Mouse (Mus musculus) MEL (cell line): ENCODE results near the gene Prex1. TPM values are rescaled to one million over a fixed set of nuclear protein-coding genes. Genes with fewer than 3 reads are reported as not detected.

Experiments
- DNase-seq: peaks from one replicate; pipeline ENCODE4 v3.0.0; 2011; ENCODE audit warnings: low read depth, low spot score
- H3K27ac ChIP-seq: 2 replicates; pipeline ENCODE4 v1.5.1; 2012; ENCODE audit warnings: low read depth, mild to moderate bottlenecking, control low read depth, low read length, moderate library complexity; ENCODE audit not compliant: control insufficient read depth
- H3K27me3 ChIP-seq, 2 experiments: fragments of 150-350 bp in 1 of 2; sonication (generic) in 1 of 2; 2 replicates each; pipeline ENCODE4 v1.6.1; 2012; ENCODE audit warnings: low read length in 2 of 2, mild to moderate bottlenecking in 2 of 2, improper control_type of control experiment in 1 of 2, moderate library complexity in 1 of 2; ENCODE audit not compliant: insufficient read depth in 2 of 2, control insufficient read depth in 1 of 2
- H3K36me3 ChIP-seq, 2 experiments: 2 replicates each; pipeline ENCODE4 v1.6.1; 2012 to 2014; ENCODE audit warnings: low read length in 2 of 2, improper control_type of control experiment in 1 of 2, inconsistent platforms in 1 of 2, mild to moderate bottlenecking in 1 of 2; ENCODE audit not compliant: insufficient read depth in 2 of 2, control insufficient read depth in 1 of 2
- H3K4me1 ChIP-seq, 2 experiments: fragments of 150-350 bp in 1 of 2; sonication (generic) in 1 of 2; 2 replicates each; pipeline ENCODE4 v1.6.1; 2012; ENCODE audit warnings: low read length in 2 of 2, improper control_type of control experiment in 1 of 2, mild to moderate bottlenecking in 1 of 2; ENCODE audit not compliant: insufficient read depth in 2 of 2, control insufficient read depth in 1 of 2
- H3K4me3 ChIP-seq, 2 experiments: fragments of 150-350 bp in 1 of 2; sonication (generic) in 1 of 2; 2 replicates each; pipeline ENCODE4 v1.5.1; 2012; ENCODE audit warnings: low read depth in 2 of 2, low read length in 2 of 2, mild to moderate bottlenecking in 2 of 2, moderate library complexity in 2 of 2, control low read depth in 1 of 2, improper control_type of control experiment in 1 of 2; ENCODE audit not compliant: control insufficient read depth in 1 of 2, insufficient read depth in 1 of 2
- H3K79me2 ChIP-seq: 2 replicates; pipeline ENCODE4 v1.6.1; 2012; ENCODE audit warnings: mild to moderate bottlenecking, low read length, moderate library complexity; ENCODE audit not compliant: control insufficient read depth, poor library complexity, insufficient read depth
- H3K9ac ChIP-seq: 2 replicates; pipeline ENCODE4 v1.6.1; 2012; ENCODE audit warnings: low read depth, mild to moderate bottlenecking, control low read depth, low read length, moderate library complexity; ENCODE audit not compliant: control insufficient read depth, poor library complexity, severe bottlenecking
- H3K9me3 ChIP-seq: fragments of 150-350 bp; sonication (generic); replicated peaks from 2 replicates; pipeline ENCODE4 v1.6.1; 2012; ENCODE audit warnings: mild to moderate bottlenecking, low read length, improper control_type of control experiment, moderate library complexity; ENCODE audit not compliant: insufficient read depth
- ELF1 ChIP-seq: IDR thresholded peaks from 2 replicates; pipeline ENCODE4 v1.6.1; 2014; ENCODE audit warnings: low read depth, mild to moderate bottlenecking, inconsistent platforms, low read length, improper control_type of control experiment, moderate library complexity
- EP300 ChIP-seq, 2 experiments: IDR thresholded peaks; 2 replicates each; pipeline ENCODE4 v1.6.1; 2011; ENCODE audit warnings: improper control_type of control experiment in 2 of 2, low read length in 2 of 2, low read depth in 1 of 2, mild to moderate bottlenecking in 1 of 2
- ETS1 ChIP-seq: IDR thresholded peaks from 2 replicates; pipeline ENCODE4 v1.6.1; 2012; ENCODE audit warnings: low read depth, mild to moderate bottlenecking, inconsistent platforms, low read length, improper control_type of control experiment, moderate library complexity
- GATA1 ChIP-seq: IDR thresholded peaks from 2 replicates; pipeline ENCODE4 v1.6.1; 2011; ENCODE audit warnings: low read depth, low read length, improper control_type of control experiment
- JUND ChIP-seq: IDR thresholded peaks from 2 replicates; pipeline ENCODE4 v1.6.1; 2011; ENCODE audit warnings: low read depth, mild to moderate bottlenecking, improper control_type of control experiment, low read length
- KAT2A ChIP-seq: conservative IDR thresholded peaks from 2 replicates; pipeline ENCODE4 v1.6.1; 2012; ENCODE audit warnings: low read depth, low read length, improper control_type of control experiment, inconsistent platforms
- MXI1 ChIP-seq: IDR thresholded peaks from 2 replicates; pipeline ENCODE4 v1.6.1; 2011; ENCODE audit warnings: mild to moderate bottlenecking, low read depth, low read length, improper control_type of control experiment
- MYC ChIP-seq: IDR thresholded peaks from 2 replicates; pipeline ENCODE4 v1.6.1; 2011; ENCODE audit warnings: low read depth, mild to moderate bottlenecking, low read length, improper control_type of control experiment, moderate library complexity
- POLR2AphosphoS2 ChIP-seq: IDR thresholded peaks from 2 replicates; pipeline ENCODE4 v1.6.1; 2011; ENCODE audit warnings: low read length, improper control_type of control experiment
- POLR2AphosphoS5 ChIP-seq: IDR thresholded peaks from 2 replicates; pipeline ENCODE4 v1.6.1; 2012; ENCODE audit warnings: low read depth, borderline replicate concordance, mild to moderate bottlenecking, inconsistent platforms, low read length, moderate library complexity, mixed read lengths
- RAD21 ChIP-seq: IDR thresholded peaks from 2 replicates; pipeline ENCODE4 v1.6.1; 2011; ENCODE audit warnings: mild to moderate bottlenecking, low read depth, low read length, improper control_type of control experiment
- RCOR1 ChIP-seq: IDR thresholded peaks from 2 replicates; pipeline ENCODE4 v1.6.1; 2012; ENCODE audit warnings: low read depth, mild to moderate bottlenecking, inconsistent platforms, low read length, improper control_type of control experiment
- SMC3 ChIP-seq: IDR thresholded peaks from 2 replicates; pipeline ENCODE4 v1.6.1; 2011; ENCODE audit warnings: low read depth, low read length, improper control_type of control experiment
- TBP ChIP-seq: IDR thresholded peaks from 2 replicates; pipeline ENCODE4 v1.8.0; 2011; ENCODE audit warnings: low read depth, low read length, improper control_type of control experiment
- UBTF ChIP-seq: IDR thresholded peaks from 2 replicates; pipeline ENCODE4 v1.6.1; 2012; ENCODE audit warnings: low read depth, mild to moderate bottlenecking, inconsistent platforms, low read length, improper control_type of control experiment, moderate library complexity, borderline replicate concordance; ENCODE audit not compliant: insufficient read depth
- USF1 ChIP-seq: IDR thresholded peaks from 2 replicates; pipeline ENCODE4 v1.6.1; 2014; ENCODE audit warnings: low read depth, mild to moderate bottlenecking, inconsistent platforms, low read length, improper control_type of control experiment, moderate library complexity
- USF2 ChIP-seq, 2 experiments: IDR thresholded peaks; 2 replicates each; pipeline ENCODE4 v1.6.1; 2011 to 2012; ENCODE audit warnings: improper control_type of control experiment in 2 of 2, low read length in 2 of 2, borderline replicate concordance in 1 of 2, inconsistent platforms in 1 of 2, low read depth in 1 of 2, mild to moderate bottlenecking in 1 of 2; ENCODE audit not compliant: insufficient read depth in 1 of 2
- ZC3H11A ChIP-seq: IDR thresholded peaks from 2 replicates; pipeline ENCODE4 v1.6.1; 2012; ENCODE audit warnings: low read depth, mild to moderate bottlenecking, inconsistent platforms, low read length, improper control_type of control experiment
- ZKSCAN1 ChIP-seq: IDR thresholded peaks from 2 replicates; pipeline ENCODE4 v1.6.1; 2012; ENCODE audit warnings: low read depth, mild to moderate bottlenecking, inconsistent platforms, low read length, improper control_type of control experiment, moderate library complexity
- ZMIZ1 ChIP-seq: IDR thresholded peaks from 2 replicates; pipeline ENCODE4 v1.6.1; 2012; ENCODE audit warnings: low read depth, mild to moderate bottlenecking, inconsistent platforms, low read length, improper control_type of control experiment, moderate library complexity
- polyA plus RNA-seq, 2 experiments: library from polyadenylated mRNA; stranded (reverse) in 1 of 2; unstranded in 1 of 2; fragments of >175 nt in 1 of 2; fragments of >200 nt in 1 of 2; gene quantifications; 2 replicates each; pipeline versions ENCODE4 v1.2.1 to v1.2.4; 2012; ENCODE audit warnings: low replicate concordance in 2 of 2, low read depth in 1 of 2; ENCODE audit not compliant: insufficient read length in 2 of 2, insufficient read depth in 1 of 2, missing spikeins in 1 of 2
- total RNA-seq: library from RNA; depleted of rRNA; stranded (reverse); fragments of 300-350 nt; gene quantifications from 2 replicates; pipeline ENCODE4 v1.2.3, GENCODE M21; 2012

Gene Prex1
- total and polyA plus RNA-seq, 3 experiments: 8.0 to 33.1 (median 15.8) TPM

DNA sequence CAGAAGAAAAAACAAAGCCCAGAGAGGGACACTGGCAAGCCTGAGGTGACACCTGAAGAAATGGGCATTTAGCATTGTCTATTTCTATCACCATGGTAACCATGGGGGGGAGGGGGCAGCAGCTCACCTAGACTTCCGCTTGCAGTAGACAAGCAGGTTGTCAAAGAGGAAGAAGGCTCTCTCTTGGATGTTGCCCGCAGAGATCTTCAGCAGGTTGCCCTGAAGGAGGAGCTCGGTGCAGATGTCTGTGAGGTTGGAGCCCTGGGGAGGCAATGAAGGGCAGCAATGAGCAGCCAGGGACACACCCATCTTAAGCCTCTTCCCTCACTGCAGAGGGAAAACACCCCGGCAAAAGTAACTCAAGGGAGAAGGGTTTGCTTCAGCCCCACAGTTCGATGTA is 95.9 kb downstream of the Prex1 start:
- Histone ChIP-seq H3K4me1 (peaks cover 3 to 26% of the 10 kb centered on the region in 2 experiments), H3K4me3 (no peak overlapping the region), H3K9me3 (no peaks in the 10 kb centered on the region), H3K36me3 (peaks cover 0 to 21% of the 10 kb centered on the region in 2 experiments; a peak in 2 of 4 replicates), H3K9ac (no peak overlapping the region), H3K27me3 (no peaks in the 10 kb centered on the region), H3K79me2 (no peaks in the 10 kb centered on the region), H3K27ac (no peak overlapping the region)
- DNase-seq: no peak
- TF ChIP-seq SMC3 (no peak), EP300 (IDR thresholded peaks at IDR 0.05; ENCODE audit: low read depth in 1 of 2, low read length in 2 of 2) (no peak), MXI1 (no peak), GATA1 (no peak), ZKSCAN1 (no peak), TBP (no peak), POLR2AphosphoS2 (no peak), RAD21 (no peak), USF2 (IDR thresholded peaks at IDR 0.05; ENCODE audit: borderline replicate concordance in 1 of 2, insufficient read depth in 1 of 2, low read depth in 1 of 2, low read length in 2 of 2) (no peak), ELF1 (no peak)

GRCm38 (mm10) chr2:166615338-166616075 is 98.1 kb downstream of the Prex1 start:
- Histone ChIP-seq H3K27ac (no peak overlapping the region), H3K27me3 (no peaks in the 10 kb centered on the region), H3K79me2 (no peaks in the 10 kb centered on the region), H3K4me3 (no peak overlapping the region), H3K9ac (no peak overlapping the region), H3K36me3 (peaks cover 0 to 13% of the 10 kb centered on the region in 2 experiments; a peak in 2 of 4 replicates), H3K9me3 (no peaks in the 10 kb centered on the region), H3K4me1 (peaks cover 3 to 16% of the 10 kb centered on the region in 2 experiments)
- DNase-seq: no peak
- TF ChIP-seq JUND (no peak), RCOR1 (no peak), POLR2AphosphoS5 (no peak), KAT2A (no peak), UBTF (no peak), MYC (no peak), ZMIZ1 (no peak), USF1 (no peak), ZC3H11A (no peak), ETS1 (no peak)
